Mouse (Mus musculus) midbrain, embryonic 12.5 days (tissue): ENCODE measurements around the gene Acot10. TPM values are rescaled to one million over a fixed set of nuclear protein-coding genes. Genes with fewer than 3 reads are reported as not detected.
"Not testable (repeated sequence)": the region's sequence is repeated elsewhere in the genome, so short reads cannot be mapped to it uniquely, and the experiment has no call there.

ENCODE experiments used
- ATAC-seq: fragments of 200-750 bp; cut with Nextera tagmentation; 2 replicates; pipeline ENCODE4 v1.8.0; 2017; ENCODE audit warnings: low read depth, moderate TSS enrichment, moderate library complexity; ENCODE audit not compliant: low FRiP score
- H3K27ac ChIP-seq: fragments of 300-500 bp; sonication (generic); replicated peaks from 2 replicates; pipeline ENCODE4 v1.5.1; 2016; ENCODE audit warnings: mild to moderate bottlenecking
- H3K27me3 ChIP-seq: fragments of 300-500 bp; sonication (generic); 2 replicates; pipeline ENCODE4 v1.6.1; 2016; ENCODE audit warnings: mild to moderate bottlenecking
- H3K36me3 ChIP-seq: fragments of 300-500 bp; sonication (generic); 2 replicates; pipeline ENCODE4 v1.6.1; 2016
- H3K4me1 ChIP-seq: fragments of 300-500 bp; sonication (generic); 2 replicates; pipeline ENCODE4 v1.6.1; 2016
- H3K4me2 ChIP-seq: fragments of 300-500 bp; sonication (generic); replicated peaks from 2 replicates; pipeline ENCODE4 v1.6.1; 2016; ENCODE audit warnings: mild to moderate bottlenecking, moderate library complexity
- H3K4me3 ChIP-seq: fragments of 300-500 bp; sonication (generic); 2 replicates; pipeline ENCODE4 v1.5.1; 2016; ENCODE audit warnings: mild to moderate bottlenecking
- H3K9ac ChIP-seq: fragments of 300-500 bp; sonication (generic); replicated peaks from 2 replicates; pipeline ENCODE4 v1.6.1; 2016; ENCODE audit warnings: mild to moderate bottlenecking, moderate library complexity
- H3K9me3 ChIP-seq: fragments of 300-500 bp; sonication (generic); 2 replicates; pipeline ENCODE4 v1.6.1; 2016; ENCODE audit warnings: mild to moderate bottlenecking
- WGBS: fragments of 180-500 bp; shearing (Covaris S2); methylation state at CpG from one replicate; pipeline ENCODE4 v1.1.7; 2016; 5-methylcytosine and 5-hydroxymethylcytosine counted together
- polyA plus RNA-seq: library from polyadenylated mRNA; unstranded; fragments of >200 nt; fragmentation: Nextera tagmentation; extraction: Ambion mirVana; gene quantifications from 2 replicates; pipeline ENCODE4 v1.2.1, GENCODE M21; 2016

Gene Acot10
- polyA plus RNA-seq: 0.20 TPM in 1 of 2 replicates, not detected in the other

DNA sequence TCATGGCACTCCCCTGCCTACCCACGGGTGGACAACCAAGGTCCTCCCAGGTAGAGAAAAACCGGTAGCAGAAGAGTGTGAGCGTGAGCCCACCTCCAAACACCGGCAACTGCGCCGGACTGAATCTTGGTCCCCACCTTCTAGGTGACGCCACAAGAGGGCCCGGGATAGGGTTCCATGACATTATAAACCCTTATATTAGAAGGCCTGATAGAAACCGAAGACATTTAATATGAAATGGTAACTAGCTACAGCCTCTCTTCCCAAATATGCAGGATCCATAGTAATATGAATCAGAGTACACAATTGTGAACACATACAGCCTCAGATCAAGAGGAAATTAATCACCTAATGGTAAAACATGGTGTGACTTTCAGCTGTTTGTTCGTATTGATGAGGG lies at the start of gene Acot10:
Acot10 (minus strand) TSS at position 101 of the 400 bp plus-strand sequence.
- H3K4me2 ChIP-seq: no peak within 1 kb of the TSS
- no peaks in the 10 kb centered on the region for H3K9me3 ChIP-seq
- no peak for ATAC-seq
- H3K4me3 ChIP-seq: no peak within 1 kb of the TSS
- no peak within 1 kb of the TSS for H3K27ac ChIP-seq
- WGBS: 94% methylated on average over 10 of the region's 10 CpGs
- H3K4me1 ChIP-seq: no peaks in the 10 kb centered on the region
- H3K36me3 ChIP-seq: no peaks in the 10 kb centered on the region
- H3K9ac ChIP-seq: no peak within 1 kb of the TSS
- no peaks in the 10 kb centered on the region for H3K27me3 ChIP-seq

DNA sequence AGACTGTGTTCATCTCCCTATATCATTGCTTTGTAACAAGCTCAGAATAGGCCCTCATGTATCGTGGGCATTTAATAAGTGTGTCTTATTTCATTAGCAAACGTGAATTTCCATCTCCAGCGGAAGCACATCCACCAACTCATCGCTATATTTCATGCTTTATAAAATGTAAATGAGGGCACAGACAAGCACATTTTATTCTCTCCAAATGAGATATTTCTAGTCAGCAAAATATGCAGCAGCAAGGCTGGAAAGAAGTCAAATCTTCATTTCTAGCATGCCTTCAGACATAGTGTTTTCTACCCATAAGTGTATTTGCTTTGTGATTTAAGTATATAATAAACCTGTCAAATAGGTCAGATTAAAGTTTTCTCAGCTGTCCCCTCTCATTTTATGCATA lies 45.3 kb upstream of the Acot10 start:
- H3K27ac ChIP-seq: no peak overlapping the region
- H3K27me3 ChIP-seq: no peaks in the 10 kb centered on the region
- H3K36me3 ChIP-seq: no peaks in the 10 kb centered on the region
- no peak for ATAC-seq
- 88% methylated on average over 4 of the region's 4 CpGs for WGBS
- no peaks in the 10 kb centered on the region for H3K4me1 ChIP-seq
- no peak overlapping the region for H3K4me3 ChIP-seq
- no peak overlapping the region for H3K9ac ChIP-seq
- H3K9me3 ChIP-seq: no peaks in the 10 kb centered on the region
- H3K4me2 ChIP-seq: no peak overlapping the region

DNA sequence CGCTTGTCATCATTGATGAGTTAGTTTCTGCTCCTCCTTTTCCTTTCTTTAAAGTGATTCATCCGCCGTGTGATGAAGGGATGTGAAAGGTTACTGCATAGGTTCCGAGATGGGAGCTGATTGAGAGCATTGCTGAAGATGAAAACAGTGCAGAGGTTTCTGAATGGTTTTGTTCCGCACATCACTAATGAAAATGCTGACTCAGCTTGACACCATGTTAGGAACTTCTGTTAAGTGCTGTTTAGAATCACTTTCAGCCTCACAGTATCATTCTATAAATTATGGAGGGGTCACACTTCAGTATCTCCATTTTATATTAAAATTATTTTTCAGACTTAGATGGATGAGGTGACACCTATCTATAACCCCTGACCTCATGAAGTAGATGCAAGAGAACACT lies 29.7 kb upstream of the Acot10 start:
- 85% methylated on average over 5 of the region's 5 CpGs for WGBS
- Histone ChIP-seq H3K36me3 (no peaks in the 10 kb centered on the region), H3K4me1 (no peaks in the 10 kb centered on the region), H3K27me3 (no peaks in the 10 kb centered on the region), H3K27ac (no peak overlapping the region), H3K9ac (no peak overlapping the region), H3K9me3 (no peaks in the 10 kb centered on the region), H3K4me3 (no peak overlapping the region), H3K4me2 (no peak overlapping the region)
- no peak for ATAC-seq

DNA sequence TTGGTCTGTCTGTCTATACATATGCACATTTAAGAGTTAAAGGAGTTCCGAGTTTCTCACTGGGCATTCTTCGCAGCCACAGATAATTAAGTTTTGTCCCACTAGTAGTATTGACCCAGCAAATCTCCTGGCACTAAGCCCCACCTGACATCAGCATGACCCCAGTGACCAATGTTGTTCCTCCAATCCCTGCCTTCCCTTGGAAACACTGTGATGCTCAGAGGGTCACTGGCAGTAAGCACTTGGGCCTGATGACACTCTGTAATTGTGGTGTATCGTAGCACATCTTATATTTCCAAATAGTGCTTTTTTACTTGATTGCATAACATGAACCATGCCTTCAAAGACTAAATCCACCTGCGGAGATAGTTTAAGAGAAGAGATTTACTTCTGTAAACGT lies 17.6 kb upstream of the Acot10 start:
- no peaks in the 10 kb centered on the region for H3K36me3 ChIP-seq
- no peaks in the 10 kb centered on the region for H3K27me3 ChIP-seq
- ATAC-seq: peak; percentile 68
- 56% methylated on average over 5 of the region's 5 CpGs for WGBS
- no peaks in the 10 kb centered on the region for H3K9me3 ChIP-seq
- H3K9ac ChIP-seq: no peak overlapping the region
- H3K4me1 ChIP-seq: no peaks in the 10 kb centered on the region
- H3K27ac ChIP-seq: no peak overlapping the region
- H3K4me3 ChIP-seq: no peak overlapping the region
- no peak overlapping the region for H3K4me2 ChIP-seq

- no peak overlapping the region for H3K4me3 ChIP-seq
- WGBS: 70% methylated on average over 2 of the region's 2 CpGs
These were observed 16.2 kb upstream of the Acot10 start for GRCm38 (mm10) chr15:20682719-20683118.

GRCm38 (mm10) chr15:20669507-20669906 lies 3.0 kb upstream of the Acot10 start:
- H3K36me3 ChIP-seq, H3K4me2 ChIP-seq, H3K9me3 ChIP-seq, H3K4me3 ChIP-seq, H3K27ac ChIP-seq, H3K4me1 ChIP-seq, ATAC-seq, H3K27me3 ChIP-seq, H3K9ac ChIP-seq: not testable (repeated sequence)
- 76% methylated on average over 2 of the region's 2 CpGs for whole genome bisulfite sequencing

More at GRCm38 (mm10) chr15:20682719-20683118, 16.2 kb upstream of the Acot10 start:
- Histone ChIP-seq H3K9ac (no peak overlapping the region), H3K36me3 (no peaks in the 10 kb centered on the region), H3K27me3 (no peaks in the 10 kb centered on the region), H3K27ac (no peak overlapping the region), H3K9me3 (no peaks in the 10 kb centered on the region), H3K4me1 (no peaks in the 10 kb centered on the region), H3K4me2 (no peak overlapping the region)
- ATAC-seq: peak; percentile 30; the same call in 1 of the 2 replicates

- no peak for ATAC-seq
- H3K27ac ChIP-seq: no peak overlapping the region
- WGBS: 65% methylated on average over 1 of the region's 1 CpGs
- no peak overlapping the region for H3K9ac ChIP-seq
- no peaks in the 10 kb centered on the region for H3K36me3 ChIP-seq
- H3K4me3 ChIP-seq: no peak overlapping the region
- no peaks in the 10 kb centered on the region for H3K9me3 ChIP-seq
- no peak overlapping the region for H3K4me2 ChIP-seq
- H3K4me1 ChIP-seq: no peaks in the 10 kb centered on the region
- H3K27me3 ChIP-seq: no peaks in the 10 kb centered on the region
These were observed 1.4 kb upstream of the Acot10 start for GRCm38 (mm10) chr15:20667989-20668388.

- no peak overlapping the region for H3K4me3 ChIP-seq
- H3K9me3 ChIP-seq: no peaks in the 10 kb centered on the region
- H3K9ac ChIP-seq: no peak overlapping the region
- H3K4me1 ChIP-seq: no peaks in the 10 kb centered on the region
- no peak overlapping the region for H3K27ac ChIP-seq
- no peak overlapping the region for H3K4me2 ChIP-seq
- no peak for ATAC-seq
- H3K27me3 ChIP-seq: no peaks in the 10 kb centered on the region
- no peaks in the 10 kb centered on the region for H3K36me3 ChIP-seq
These were observed 800 bp upstream of the Acot10 start for GRCm38 (mm10) chr15:20667350-20667749.

GRCm38 (mm10) chr15:20660221-20660620 lies 6.3 kb downstream of the Acot10 start:
- no peak overlapping the region for H3K4me2 ChIP-seq
- no peaks in the 10 kb centered on the region for H3K4me1 ChIP-seq
- no peak overlapping the region for H3K4me3 ChIP-seq
- no peaks in the 10 kb centered on the region for H3K9me3 ChIP-seq
- 82% methylated on average over 2 of the region's 2 CpGs for WGBS
- no peaks in the 10 kb centered on the region for H3K27me3 ChIP-seq
- no peak overlapping the region for H3K27ac ChIP-seq
- H3K36me3 ChIP-seq: no peaks in the 10 kb centered on the region
- H3K9ac ChIP-seq: no peak overlapping the region
- no peak for ATAC-seq

- H3K27ac ChIP-seq: no peak overlapping the region
- H3K4me3 ChIP-seq: no peak overlapping the region
- no peaks in the 10 kb centered on the region for H3K36me3 ChIP-seq
- no peaks in the 10 kb centered on the region for H3K9me3 ChIP-seq
- H3K4me2 ChIP-seq: no peak overlapping the region
- WGBS: 92% methylated on average over 3 of the region's 3 CpGs
- no peak overlapping the region for H3K9ac ChIP-seq
- ATAC-seq: no peak
- H3K4me1 ChIP-seq: no peaks in the 10 kb centered on the region
- H3K27me3 ChIP-seq: no peaks in the 10 kb centered on the region
These were observed 23.6 kb downstream of the Acot10 start for GRCm38 (mm10) chr15:20642905-20643414.

GRCm38 (mm10) chr15:20639155-20639554 lies 27.4 kb downstream of the Acot10 start:
- Histone ChIP-seq H3K9ac (no peak overlapping the region), H3K36me3 (no peaks in the 10 kb centered on the region), H3K4me2 (no peak overlapping the region), H3K27ac (no peak overlapping the region), H3K9me3 (no peaks in the 10 kb centered on the region), H3K4me1 (no peaks in the 10 kb centered on the region), H3K27me3 (no peaks in the 10 kb centered on the region), H3K4me3 (no peak overlapping the region)
- no peak for ATAC-seq
- 84% methylated on average over 2 of the region's 2 CpGs for WGBS

DNA sequence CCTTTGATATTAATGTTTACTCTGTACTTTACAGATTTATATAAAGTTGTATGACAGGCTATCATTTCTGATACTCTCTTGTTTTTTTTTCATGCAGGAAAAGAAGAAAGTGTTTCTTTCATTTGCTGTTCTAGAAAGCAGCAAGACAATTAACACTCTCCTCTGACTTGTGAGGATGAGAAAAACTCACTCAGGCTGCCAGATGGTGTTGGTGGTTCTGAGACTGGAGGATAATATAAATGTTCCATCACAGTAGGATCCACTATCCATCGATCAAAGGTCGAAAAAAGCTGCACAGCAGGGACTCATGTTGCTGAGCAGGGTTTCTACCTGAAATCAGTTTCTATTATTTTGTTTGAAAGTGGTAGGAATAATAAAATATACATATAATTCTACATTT lies 32.0 kb downstream of the Acot10 start:
- Histone ChIP-seq H3K4me3 (no peak overlapping the region), H3K9me3 (no peaks in the 10 kb centered on the region), H3K36me3 (no peaks in the 10 kb centered on the region), H3K4me2 (no peak overlapping the region), H3K4me1 (no peaks in the 10 kb centered on the region), H3K27me3 (no peaks in the 10 kb centered on the region), H3K9ac (no peak overlapping the region), H3K27ac (no peak overlapping the region)
- WGBS: 65% methylated on average over 2 of the region's 2 CpGs
- no peak for ATAC-seq
